Mouse (Mus musculus): Measurements from ENCODE around the gene Prmt8.

- TF ChIP-seq CTCF (IDR thresholded peaks at IDR 0.05; ENCODE audit: low read depth, low read length) (no peak), POLR2A (IDR thresholded peaks at IDR 0.05; ENCODE audit: insufficient read depth, low read length) (no peak), EP300 (IDR thresholded peaks at IDR 0.05; ENCODE audit: insufficient read depth, low read depth, low read length) (no peak)
These were observed 33.9 kb downstream of the Prmt8 start for GRCm38 (mm10) chr6:127735130-127735981.

Measured in ES-Bruce4 (cell line).